Mouse (Mus musculus) liver, embryonic 16.5 days (tissue): ENCODE results near the gene Scgb2b20. TPM values are rescaled to one million over a fixed set of nuclear protein-coding genes. Genes with fewer than 3 reads are reported as not detected.
"Not testable (repeated sequence)": the region's sequence is repeated elsewhere in the genome, so short reads cannot be mapped to it uniquely, and the experiment has no call there.

Experiments
- ATAC-seq: fragments of 200-750 bp; cut with Nextera tagmentation; 2 replicates; pipeline ENCODE4 v1.8.0; 2017; ENCODE audit warnings: low read depth, mild to moderate bottlenecking, moderate number of reproducible peaks, moderate library complexity
- H3K27ac ChIP-seq: fragments of 300-500 bp; sonication (generic); 2 replicates; pipeline ENCODE4 v1.5.1; 2014; ENCODE audit warnings: mild to moderate bottlenecking, low read length
- H3K27me3 ChIP-seq: fragments of 300-500 bp; sonication (generic); 2 replicates; pipeline ENCODE4 v1.6.1; 2014; ENCODE audit warnings: low read depth, low read length, mixed read lengths; ENCODE audit not compliant: control insufficient read depth, insufficient read depth
- H3K36me3 ChIP-seq: fragments of 300-500 bp; sonication (generic); 2 replicates; pipeline ENCODE4 v1.6.1; 2014; ENCODE audit warnings: mild to moderate bottlenecking; ENCODE audit not compliant: control insufficient read depth, insufficient read depth
- H3K4me1 ChIP-seq: fragments of 300-500 bp; sonication (generic); 2 replicates; pipeline ENCODE4 v1.6.1; 2014; ENCODE audit warnings: low read depth, low read length, mixed read lengths; ENCODE audit not compliant: control insufficient read depth
- H3K4me2 ChIP-seq: fragments of 300-500 bp; sonication (generic); 2 replicates; pipeline ENCODE4 v1.6.1; 2014; ENCODE audit warnings: low read depth, low read length, mixed read lengths
- H3K4me3 ChIP-seq: fragments of 300-500 bp; sonication (generic); 2 replicates; pipeline ENCODE4 v1.5.1; 2014; ENCODE audit warnings: low read depth, mild to moderate bottlenecking, low read length
- H3K9ac ChIP-seq: fragments of 300-500 bp; sonication (generic); 2 replicates; pipeline ENCODE4 v1.6.1; 2014; ENCODE audit warnings: low read depth, low read length
- H3K9me3 ChIP-seq: fragments of 300-500 bp; sonication (generic); replicated peaks from 2 replicates; pipeline ENCODE4 v1.6.1; 2016; ENCODE audit warnings: low read length; ENCODE audit not compliant: control insufficient read depth
- WGBS: fragments of 180-500 bp; shearing (Covaris S2); extraction: QIAGEN DNeasy Blood & Tissue Kit; methylation state at CpG from one replicate; pipeline ENCODE4 v1.1.7; 2014; ENCODE audit not compliant: insufficient replicate concordance; 5-methylcytosine and 5-hydroxymethylcytosine counted together
- polyA plus RNA-seq: library from polyadenylated mRNA; unstranded; fragments of >200 nt; fragmentation: Nextera tagmentation; extraction: Ambion mirVana; gene quantifications from 2 replicates; pipeline ENCODE4 v1.2.1, GENCODE M21; 2015

Scgb2b20 gene
- not detected in 2 replicates for polyA plus RNA-seq

- H3K9ac ChIP-seq, H3K4me1 ChIP-seq, H3K27ac ChIP-seq, H3K9me3 ChIP-seq, H3K36me3 ChIP-seq, ATAC-seq, H3K4me3 ChIP-seq, H3K27me3 ChIP-seq, H3K4me2 ChIP-seq: not testable (repeated sequence)
- WGBS: 60% methylated on average over 2 of the region's 2 CpGs
Observed at GRCm38 (mm10) chr7:33366222-33366621, at the start of gene Scgb2b20. Gene Scgb2b20 (minus strand): TSS chr7:33366322.

- H3K9me3 ChIP-seq, H3K27me3 ChIP-seq, ATAC-seq, H3K4me1 ChIP-seq, H3K27ac ChIP-seq, H3K36me3 ChIP-seq, H3K4me2 ChIP-seq, H3K4me3 ChIP-seq, H3K9ac ChIP-seq: not testable (repeated sequence)
- WGBS: 35% methylated on average over 1 of the region's 1 CpGs
Observed at GRCm38 (mm10) chr7:33409681-33410080, 43.6 kb upstream of the Scgb2b20 start.

- Histone ChIP-seq H3K4me2 (no peak overlapping the region), H3K4me1 (no peaks in the 10 kb centered on the region), H3K9ac (no peak overlapping the region), H3K27me3 (no peaks in the 10 kb centered on the region), H3K36me3 (no peaks in the 10 kb centered on the region), H3K4me3 (no peak overlapping the region), H3K27ac (no peak overlapping the region), H3K9me3 (no peaks in the 10 kb centered on the region)
- 53% methylated on average over 1 of the region's 1 CpGs for WGBS
- no peak for ATAC-seq
Observed at GRCm38 (mm10) chr7:33401650-33402049, 35.5 kb upstream of the Scgb2b20 start.

- not testable (repeated sequence) for H3K27ac ChIP-seq, H3K4me1 ChIP-seq, H3K9ac ChIP-seq, H3K36me3 ChIP-seq, H3K4me3 ChIP-seq, H3K27me3 ChIP-seq, H3K9me3 ChIP-seq, ATAC-seq, H3K4me2 ChIP-seq
Observed at GRCm38 (mm10) chr7:33399749-33400148, 33.6 kb upstream of the Scgb2b20 start.

GRCm38 (mm10) chr7:33372934-33373333 lies 6.8 kb upstream of the Scgb2b20 start, which contains the start of gene Scgb1b20:
Gene Scgb1b20 (plus strand): TSS chr7:33373234.
- not testable (repeated sequence) for H3K4me2 ChIP-seq, H3K9ac ChIP-seq, H3K36me3 ChIP-seq, H3K27ac ChIP-seq, H3K4me3 ChIP-seq, H3K27me3 ChIP-seq, H3K9me3 ChIP-seq, ATAC-seq, H3K4me1 ChIP-seq
- 57% methylated on average over 4 of the region's 4 CpGs for WGBS

Other genes starting within 250 kb of the Scgb2b20 start
- gene Scgb2b18, start 192.5 kb downstream of the Scgb2b20 start, polyA plus RNA-seq: not detected in 2 replicates
- gene Scgb1b18, start 180.8 kb downstream of the Scgb2b20 start, polyA plus RNA-seq: not detected in 2 replicates
- gene Scgb2b19, start 86.0 kb downstream of the Scgb2b20 start, polyA plus RNA-seq: not detected in 2 replicates
- gene Scgb1b19, start 79.0 kb downstream of the Scgb2b20 start, polyA plus RNA-seq: not detected in 2 replicates
- not detected in 2 replicates for gene Scgb1b20, start 6.9 kb upstream of the Scgb2b20 start, polyA plus RNA-seq
- not detected in 2 replicates for gene Scgb2b21, start 154.1 kb upstream of the Scgb2b20 start, polyA plus RNA-seq